Mouse (Mus musculus) liver, embryonic 12.5 days (tissue): ENCODE data around the gene Dync1h1. TPM values are rescaled to one million over a fixed set of nuclear protein-coding genes. Genes with fewer than 3 reads are reported as not detected.

Source experiments
- ATAC-seq: fragments of 200-750 bp; cut with Nextera tagmentation; 2 replicates; pipeline ENCODE4 v1.8.0; 2017; ENCODE audit warnings: moderate number of reproducible peaks, mild to moderate bottlenecking, moderate library complexity
- H3K27ac ChIP-seq: fragments of 300-500 bp; sonication (generic); 2 replicates; pipeline ENCODE4 v1.5.1; 2016; ENCODE audit warnings: mild to moderate bottlenecking
- H3K27me3 ChIP-seq: fragments of 300-500 bp; sonication (generic); replicated peaks from 2 replicates; pipeline ENCODE4 v1.6.1; 2016; ENCODE audit warnings: mild to moderate bottlenecking, moderate library complexity
- H3K36me3 ChIP-seq: fragments of 300-500 bp; sonication (generic); 2 replicates; pipeline ENCODE4 v1.6.1; 2016; ENCODE audit warnings: mild to moderate bottlenecking, moderate library complexity
- H3K4me1 ChIP-seq: fragments of 300-500 bp; sonication (generic); 2 replicates; pipeline ENCODE4 v1.6.1; 2016
- H3K4me2 ChIP-seq: fragments of 300-500 bp; sonication (generic); 2 replicates; pipeline ENCODE4 v1.6.1; 2016; ENCODE audit warnings: mild to moderate bottlenecking, moderate library complexity
- H3K4me3 ChIP-seq: fragments of 300-500 bp; sonication (generic); 2 replicates; pipeline ENCODE4 v1.5.1; 2016; ENCODE audit warnings: mild to moderate bottlenecking, moderate library complexity
- H3K9ac ChIP-seq: fragments of 300-500 bp; sonication (generic); 2 replicates; pipeline ENCODE4 v1.6.1; 2016; ENCODE audit warnings: mild to moderate bottlenecking, moderate library complexity
- H3K9me3 ChIP-seq: fragments of 300-500 bp; sonication (generic); replicated peaks from 2 replicates; pipeline ENCODE4 v1.6.1; 2016; ENCODE audit warnings: mild to moderate bottlenecking, moderate library complexity
- whole genome bisulfite sequencing: fragments of 180-500 bp; shearing (Covaris S2); methylation state at CpG from one replicate; pipeline ENCODE4 v1.1.7; 2016; ENCODE audit not compliant: insufficient replicate concordance; 5-methylcytosine and 5-hydroxymethylcytosine counted together
- microRNA-seq: library from miRNA; unstranded; fragments of <30 nt; microRNA quantifications from one replicate; pipeline ENCODE4, GENCODE M21; 2017
- polyA plus RNA-seq: library from polyadenylated mRNA; unstranded; fragments of >200 nt; fragmentation: Nextera tagmentation; extraction: Ambion mirVana; gene quantifications from 2 replicates; pipeline ENCODE4 v1.2.1, GENCODE M21; 2016

The Dync1h1 gene
- polyA plus RNA-seq, 1 experiment from 2014 or later = 20.5 TPM

GRCm38 (mm10) chr12:110711270-110711669, 110.0 kb downstream of the Dync1h1 start:
- WGBS = 57% methylated on average over 5 of the region's 5 CpGs
- no peak for ATAC-seq
- H3K9ac ChIP-seq = no peak overlapping the region
- H3K4me2 ChIP-seq = no peak overlapping the region
- no peaks in the 10 kb centered on the region for H3K9me3 ChIP-seq
- no peaks in the 10 kb centered on the region for H3K36me3 ChIP-seq
- no peak overlapping the region for H3K27ac ChIP-seq
- H3K27me3 ChIP-seq = 0 out of 2 replicates have a peak, but pooled peaks cover 3% of the 10 kb centered on the region
- H3K4me3 ChIP-seq = no peak overlapping the region
- H3K4me1 ChIP-seq = peaks cover 13% of the 10 kb centered on the region

- H3K9ac ChIP-seq = no peak overlapping the region
- no peaks in the 10 kb centered on the region for H3K36me3 ChIP-seq
- H3K9me3 ChIP-seq = no peaks in the 10 kb centered on the region
- no peaks in the 10 kb centered on the region for H3K4me1 ChIP-seq
- no peak overlapping the region for H3K4me2 ChIP-seq
- no peak for ATAC-seq
- no peak overlapping the region for H3K4me3 ChIP-seq
- H3K27me3 ChIP-seq = peaks cover 14% of the 10 kb centered on the region
- WGBS = 89% methylated on average over 6 of the region's 6 CpGs
- H3K27ac ChIP-seq = no peak overlapping the region
These were observed 112.5 kb downstream of the Dync1h1 start for GRCm38 (mm10) chr12:110713784-110714183.

DNA sequence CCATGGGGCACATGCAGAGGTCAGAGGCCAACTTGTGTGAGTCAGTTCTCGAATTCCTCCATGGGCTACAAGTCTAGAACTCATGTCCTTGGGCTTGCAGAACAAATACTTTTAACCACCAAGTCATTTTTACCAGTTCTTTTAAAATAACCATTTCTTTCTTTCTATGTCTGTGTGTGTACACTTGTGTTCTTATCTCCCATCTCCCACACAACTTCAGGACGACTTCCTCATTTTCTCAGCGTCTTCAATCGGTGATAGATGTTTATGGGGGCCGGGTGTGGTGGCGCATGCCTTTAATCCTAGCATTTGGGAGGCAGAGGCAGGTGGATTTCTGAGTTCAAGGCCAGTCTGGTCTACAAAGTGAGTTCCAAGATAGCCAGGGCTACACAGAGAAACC, 113.0 kb downstream of the Dync1h1 start:
- 34% methylated on average over 6 of the region's 6 CpGs for WGBS
- Histone ChIP-seq H3K27me3 (peaks cover 18% of the 10 kb centered on the region), H3K36me3 (no peaks in the 10 kb centered on the region), H3K9ac (no peak overlapping the region), H3K4me1 (no peaks in the 10 kb centered on the region), H3K4me2 (no peak overlapping the region), H3K27ac (no peak overlapping the region), H3K4me3 (no peak overlapping the region), H3K9me3 (no peaks in the 10 kb centered on the region)
- no peak for ATAC-seq

DNA sequence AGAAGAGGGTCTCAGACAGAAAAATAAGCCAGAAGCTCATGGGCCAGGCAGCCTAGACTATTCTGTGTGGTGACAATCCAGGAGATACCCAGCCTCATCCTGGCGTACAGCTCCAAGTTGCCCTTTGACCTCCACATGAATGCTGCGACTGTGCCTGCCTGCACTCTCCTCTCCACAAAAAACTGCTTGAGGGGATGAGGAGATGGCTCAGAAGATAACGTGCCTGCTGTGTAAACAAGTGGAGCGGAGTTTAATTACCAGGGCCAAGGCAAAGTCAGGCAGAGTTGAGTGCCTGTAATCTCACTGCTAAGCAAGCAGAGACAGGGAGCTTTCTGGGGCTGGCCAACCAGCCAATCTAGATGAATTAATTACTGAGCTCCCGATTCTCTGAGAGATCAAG, 114.8 kb downstream of the Dync1h1 start:
- WGBS = 36% methylated on average over 5 of the region's 5 CpGs
- peaks cover 36% of the 10 kb centered on the region for H3K27me3 ChIP-seq
- no peaks in the 10 kb centered on the region for H3K36me3 ChIP-seq
- no peaks in the 10 kb centered on the region for H3K9me3 ChIP-seq
- no peak overlapping the region for H3K9ac ChIP-seq
- H3K27ac ChIP-seq = no peak overlapping the region
- no peak for ATAC-seq
- no peaks in the 10 kb centered on the region for H3K4me1 ChIP-seq
- no peak overlapping the region for H3K4me3 ChIP-seq
- no peak overlapping the region for H3K4me2 ChIP-seq

Small RNAs within 50 kb of the gene (microRNA-seq; reads per million reads assigned to microRNA genes)
- gene Gm27299 = not detected

Other genes starting within 250 kb of the Dync1h1 start
- gene Ppp2r5c, start 154.3 kb upstream of the Dync1h1 start, polyA plus RNA-seq = 103 and 105 TPM in 2 replicates
- gene 1700001K19Rik, start 81.2 kb downstream of the Dync1h1 start, polyA plus RNA-seq = not detected in 2 replicates
- 1,099 and 1,203 TPM in 2 replicates for gene Hsp90aa1, start 101.3 kb downstream of the Dync1h1 start, polyA plus RNA-seq
- 14.2 and 16.0 TPM in 2 replicates for gene Wdr20, start 136.5 kb downstream of the Dync1h1 start, polyA plus RNA-seq
- gene Mok, start 239.5 kb downstream of the Dync1h1 start, polyA plus RNA-seq = 0.51 and 0.63 TPM in 2 replicates
- 3.2 and 4.0 TPM in 2 replicates for gene Zfp839, start 248.8 kb downstream of the Dync1h1 start, polyA plus RNA-seq